ENCODE assay signal across 8 mouse cellular contexts in the genomic region with DNA sequence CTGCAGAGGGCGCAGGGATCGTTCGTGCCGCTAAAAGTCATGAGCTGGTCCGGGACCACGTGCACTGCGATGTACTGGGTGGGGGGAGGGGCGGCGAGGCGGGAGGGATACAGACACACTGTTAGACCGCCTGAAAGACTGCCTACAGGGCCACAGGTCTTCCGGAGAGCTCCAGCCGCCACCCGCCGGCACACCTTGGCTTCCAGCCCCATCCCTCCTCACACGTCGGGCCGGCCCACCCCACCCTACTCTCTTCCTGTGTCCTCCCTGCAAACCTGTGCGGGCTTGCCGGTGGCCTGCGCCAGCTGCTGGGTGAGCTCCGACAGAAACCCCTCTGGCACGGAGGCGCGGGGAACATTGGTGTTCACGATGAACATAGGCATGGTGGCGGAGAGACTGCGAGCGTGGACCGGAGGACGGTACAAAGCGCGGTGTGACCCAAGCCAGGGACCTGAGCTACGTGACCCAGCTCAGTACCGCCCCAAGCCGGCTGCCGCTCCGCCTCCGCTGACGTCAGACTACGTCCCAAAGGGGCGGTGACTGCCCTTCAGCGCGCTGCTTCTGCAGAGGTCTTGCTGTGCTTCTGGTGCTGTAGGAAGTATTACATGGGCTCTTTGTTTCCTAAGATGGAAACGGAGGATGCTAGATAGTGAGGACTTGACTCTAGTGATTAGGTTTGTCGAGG. TPM values are rescaled to one million over a fixed set of nuclear protein-coding genes. Genes with fewer than 3 reads are reported as not detected.
A peak's percentile ranks its signal among the peaks of the same experiment; 100 is the strongest.
DNase-seq lines count a peak whose midpoint lies in the region; ATAC-seq lines count a peak whose summit lies in the region.
"Not testable (repeated sequence)": the region's sequence is repeated elsewhere in the genome, so short reads cannot be mapped to it uniquely, and the experiment has no call there.

Gene Mif, minus strand, starts transcription at position 455 of the 685 bp plus-strand sequence.

- WGBS in hindbrain, embryonic 12.5 days = under 1% methylated on average over 44 of the region's 46 CpGs

- H3K4me3 ChIP-seq in hindbrain, embryonic 12.5 days = peak within 1 kb of the TSS; percentile 67

- H3K27me3 ChIP-seq in hindbrain, embryonic 12.5 days = not testable (repeated sequence)

- peaks cover 34% of the 10 kb centered on the region for H3K4me1 ChIP-seq in hindbrain, embryonic 12.5 days

- H3K9me3 ChIP-seq in hindbrain, embryonic 12.5 days (replicated peaks) = not testable (repeated sequence)

- peak within 1 kb of the TSS; percentile 67 for H3K4me2 ChIP-seq in hindbrain, embryonic 12.5 days (replicated peaks)

- peak; percentile 92 for DNase-seq in Muller cell, postnatal 12 days (ENCODE audit: inconsistent ontology term)
- peak; percentile 89 for DNase-seq in cerebellum, adult 9-11 months
- DNase-seq in frontal cortex, postnatal 10 days (ENCODE audit: low spot score in 2 of 2) = peak; percentile 71 to 86
- peak; percentile 74 to 78 for DNase-seq in layer of hippocampus, postnatal 25 days (ENCODE audit: extremely low spot score in 1 of 2, low spot score in 1 of 2)
- peak; percentile 89 for DNase-seq in lung, postnatal 25 days (ENCODE audit: low spot score)
- peak; percentile 96 for DNase-seq in retina, embryonic 14.5 days (ENCODE audit: low spot score)
- DNase-seq in thymus, postnatal 4 days = peak; percentile 92

- peak within 1 kb of the TSS; percentile 76 for H3K9ac ChIP-seq in hindbrain, embryonic 12.5 days

- H3K36me3 ChIP-seq in hindbrain, embryonic 12.5 days = peaks cover 21% of the 10 kb centered on the region

- H3K27ac ChIP-seq in hindbrain, embryonic 12.5 days = peak within 1 kb of the TSS; percentile 95

- ATAC-seq in hindbrain, embryonic 12.5 days (ENCODE audit: low FRiP score) = peak; percentile 95

RNA-seq across cellular contexts. Expression of gene Mif, which starts in this region (rescaled TPM):
- polyA plus RNA-seq in hindbrain, embryonic 12.5 days (2016; fragmentation: Nextera tagmentation; extraction: Ambion mirVana) = 1,134 and 1,420 TPM in 2 replicates
- total RNA-seq in layer of hippocampus, postnatal 25 days (2021) = 100 to 1,000 TPM; 420 to 504 TPM

Comparison
In these comparisons a context has a peak if more than half of its experiments do, and no peak if none do; other contexts are left out.
1. Peak in every context shown above with its lines: DNase-seq, ATAC-seq, H3K4me3 ChIP-seq and H3K27ac ChIP-seq.